Mouse (Mus musculus) bone marrow, adult 2 months (tissue): Measurements from ENCODE around the gene Fam81a. TPM values are rescaled to one million over a fixed set of nuclear protein-coding genes. Genes with fewer than 3 reads are reported as not detected.

ENCODE experiments used
- H3K27ac ChIP-seq: fragments of 200-500 bp; 2 replicates; pipeline ENCODE4 v1.5.1; 2012; ENCODE audit warnings: low read depth, mild to moderate bottlenecking, control low read depth, inconsistent platforms, low read length; ENCODE audit not compliant: control insufficient read depth, poor library complexity, insufficient read depth
- H3K4me1 ChIP-seq: fragments of 200-500 bp; 2 replicates; pipeline ENCODE4 v1.6.1; 2011; ENCODE audit warnings: low read length; ENCODE audit not compliant: control insufficient read depth, insufficient read depth
- H3K4me3 ChIP-seq: fragments of 200-500 bp; replicated peaks from 2 replicates; pipeline ENCODE3; 2011; ENCODE audit warnings: mild to moderate bottlenecking, low read depth, low read length, control low read depth; ENCODE audit not compliant: control insufficient read depth
- CTCF ChIP-seq: fragments of 200-500 bp; IDR thresholded peaks from 2 replicates; pipeline ENCODE4 v1.5.1; 2011; ENCODE audit warnings: low read length, control low read depth; ENCODE audit not compliant: control insufficient read depth, insufficient read depth
- POLR2A ChIP-seq: fragments of 200-500 bp; IDR thresholded peaks from 2 replicates; pipeline ENCODE4 v1.6.1; 2011; ENCODE audit warnings: low read depth, mild to moderate bottlenecking, control low read depth, low read length, borderline replicate concordance; ENCODE audit not compliant: control insufficient read depth
- WGBS: fragments of 180-500 bp; shearing (Covaris S2); methylation state at CpG from one replicate; pipeline ENCODE4 v1.1.7; 2018; 5-methylcytosine and 5-hydroxymethylcytosine counted together
- polyA plus RNA-seq: library from polyadenylated mRNA; stranded (reverse); fragments of >200 nt; gene quantifications from 2 replicates; pipeline ENCODE4 v1.2.4, GENCODE M21; 2011; ENCODE audit warnings: low replicate concordance; ENCODE audit not compliant: missing spikeins, insufficient read depth, insufficient read length

Fam81a gene
- polyA plus RNA-seq, 1 experiment: 1.8 TPM

GRCm38 (mm10) chr9:70042935-70043334 lies 99.4 kb downstream of the Fam81a start:
- no peak overlapping the region for H3K27ac ChIP-seq
- H3K4me3 ChIP-seq: no peak overlapping the region
- TF ChIP-seq CTCF: no peak
- TF ChIP-seq POLR2A: no peak
- no peaks in the 10 kb centered on the region; the same call in 1 of the 2 replicates for H3K4me1 ChIP-seq
- WGBS: 67% methylated on average over 1 of the region's 1 CpGs

- Histone ChIP-seq H3K4me3 (no peak overlapping the region), H3K27ac (no peak overlapping the region), H3K4me1 (no peaks in the 10 kb centered on the region; the same call in 1 of the 2 replicates)
- TF ChIP-seq CTCF (no peak), POLR2A (no peak)
- WGBS: 90% methylated on average over 4 of the region's 4 CpGs
Observed at GRCm38 (mm10) chr9:70042137-70042536, 100.2 kb downstream of the Fam81a start.

DNA sequence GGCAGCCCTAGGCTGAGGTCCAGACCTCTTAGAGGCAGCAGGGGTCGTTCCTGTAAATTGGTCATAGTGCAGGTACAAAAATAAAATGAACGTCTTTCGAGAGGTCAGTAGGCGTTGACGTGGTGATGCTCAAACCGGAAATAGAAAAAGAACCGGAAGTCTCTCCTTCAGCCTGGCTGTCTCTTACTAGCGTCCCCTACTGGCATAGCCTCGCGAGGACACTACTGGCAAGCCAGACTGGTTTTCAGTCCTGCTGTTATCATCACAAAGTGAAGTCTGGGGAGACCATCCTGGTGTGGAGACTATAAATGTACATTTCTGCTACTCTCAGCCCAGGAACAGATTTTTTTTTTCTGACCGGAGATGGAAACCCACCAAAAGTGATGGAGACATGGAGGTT lies 101.8 kb downstream of the Fam81a start:
- Histone ChIP-seq H3K4me1 (no peaks in the 10 kb centered on the region; the same call in 1 of the 2 replicates), H3K27ac (no peak overlapping the region), H3K4me3 (no peak overlapping the region)
- WGBS: 82% methylated on average over 11 of the region's 11 CpGs
- TF ChIP-seq CTCF (no peak), POLR2A (no peak)

GRCm38 (mm10) chr9:70039597-70040385 lies 102.6 kb downstream of the Fam81a start:
- 77% methylated on average over 6 of the region's 6 CpGs for WGBS
- TF ChIP-seq CTCF: no peak
- no peak for TF ChIP-seq POLR2A
- Histone ChIP-seq H3K27ac (no peak overlapping the region), H3K4me1 (no peaks in the 10 kb centered on the region; the same call in 1 of the 2 replicates), H3K4me3 (no peak overlapping the region)

Other genes with a start within 250 kb of the Fam81a start
- gene Bnip2, start 153.1 kb downstream of the Fam81a start, polyA plus RNA-seq: 42.5 and 63.5 TPM in 2 replicates
- gene Gtf2a2, start 130.0 kb downstream of the Fam81a start, polyA plus RNA-seq: 71.1 and 78.5 TPM in 2 replicates
- gene Gcnt3, start 104.5 kb downstream of the Fam81a start, polyA plus RNA-seq: 0.59 and 0.70 TPM in 2 replicates
- 4.7 and 4.9 TPM in 2 replicates for gene Myo1e, start 64.8 kb upstream of the Fam81a start, polyA plus RNA-seq